Mouse (Mus musculus) G1E (cell line): ENCODE results near the gene Mrgprf. TPM values are rescaled to one million over a fixed set of nuclear protein-coding genes. Genes with fewer than 3 reads are reported as not detected.

Source experiments
- ATAC-seq: 2 replicates; pipeline ENCODE4 v1.8.0; 2016; ENCODE audit warnings: mild to moderate bottlenecking; ENCODE audit not compliant: insufficient number of reproducible peaks, poor library complexity, low FRiP score, severe bottlenecking; ENCODE audit errors: extremely low read depth
- DNase-seq: peaks from one replicate; pipeline ENCODE4 v3.0.0; 2012; ENCODE audit warnings: low spot score
- H3K27me3 ChIP-seq: 2 replicates; pipeline ENCODE4 v1.6.1; 2012; ENCODE audit warnings: mild to moderate bottlenecking, low read length, inconsistent platforms; ENCODE audit not compliant: insufficient read depth
- H3K36me3 ChIP-seq: replicated peaks from 2 replicates; pipeline ENCODE3; 2012; ENCODE audit warnings: mild to moderate bottlenecking, inconsistent platforms
- H3K4me1 ChIP-seq: 2 replicates; pipeline ENCODE4 v1.6.1; 2012; ENCODE audit warnings: low read depth, low read length, inconsistent platforms, mixed read lengths; ENCODE audit not compliant: insufficient read depth
- H3K4me3 ChIP-seq: 2 replicates; pipeline ENCODE4 v1.5.1; 2012; ENCODE audit warnings: low read depth, mild to moderate bottlenecking, inconsistent platforms, low read length, moderate library complexity, mixed read lengths
- H3K9me3 ChIP-seq: replicated peaks from 2 replicates; pipeline ENCODE4 v1.6.1; 2012; ENCODE audit warnings: inconsistent platforms
- CTCF ChIP-seq: IDR thresholded peaks from 2 replicates; pipeline ENCODE4 v1.5.1; 2012; ENCODE audit warnings: low read depth, low read length, inconsistent platforms, mixed read lengths
- GATA1 ChIP-seq: IDR thresholded peaks from 2 replicates; pipeline ENCODE4 v1.6.1; 2012; ENCODE audit warnings: borderline replicate concordance, low read length, inconsistent platforms, mixed read lengths
- GATA2 ChIP-seq: IDR thresholded peaks from 2 replicates; pipeline ENCODE4 v1.6.1; 2012; ENCODE audit warnings: low read depth, low read length, inconsistent platforms, borderline replicate concordance
- POLR2AphosphoS5 ChIP-seq: IDR thresholded peaks from 2 replicates; pipeline ENCODE4 v1.6.1; 2012; ENCODE audit warnings: low read depth, low read length, inconsistent platforms; ENCODE audit not compliant: insufficient replicate concordance
- TAL1 ChIP-seq: conservative IDR thresholded peaks from 2 replicates; pipeline ENCODE4 v1.6.1; 2012; ENCODE audit warnings: low read depth, low read length, inconsistent platforms, mixed read lengths
- polyA plus RNA-seq: library from polyadenylated mRNA; stranded (reverse); fragments of >175 nt; gene quantifications from 2 replicates; pipeline ENCODE4 v1.2.3, GENCODE M21; 2012
- total RNA-seq, 2 experiments: library from RNA; stranded (forward) in 1 of 2; stranded (reverse) in 1 of 2; fragments of 200-1000 nt in 1 of 2; fragments of >200 nt in 1 of 2; fragmentation: Nextera tagmentation in 1 of 2; gene quantifications; 2 replicates each; pipeline ENCODE4 v1.2.3; 2014 to 2017

Gene Mrgprf
- total and polyA plus RNA-seq, 3 experiments, result 0.11 TPM; not detected in 2

DNA sequence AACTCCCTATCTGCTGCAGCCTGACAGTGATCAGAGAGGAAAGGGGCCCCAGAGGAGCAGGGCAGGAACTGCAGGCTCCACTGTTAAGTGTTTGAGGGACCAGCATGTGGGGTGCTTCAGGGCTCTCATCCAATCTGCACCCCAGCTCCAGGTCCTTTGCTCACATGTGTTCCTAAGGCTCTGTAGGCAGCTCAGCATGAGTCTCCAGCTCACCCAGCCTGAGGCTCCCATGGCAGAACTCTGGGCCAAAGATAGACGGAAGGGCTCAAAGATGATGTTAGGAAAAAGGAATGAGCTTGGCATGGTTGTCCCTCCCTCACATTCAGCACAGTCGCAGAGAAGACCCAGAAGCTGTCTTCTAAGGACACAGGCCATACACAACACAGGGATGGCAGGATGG is 30.0 kb downstream of the Mrgprf start:
- no peaks in the 10 kb centered on the region for H3K4me1 ChIP-seq
- ATAC-seq (no peak), DNase-seq (no peak)
- no peak for TF ChIP-seq GATA1
- no peak for TF ChIP-seq GATA2
- no peak for TF ChIP-seq CTCF
- no peak for TF ChIP-seq POLR2AphosphoS5
- no peak for TF ChIP-seq TAL1
- H3K4me3 ChIP-seq, result no peak overlapping the region
- peaks cover 9% of the 10 kb centered on the region; the same call in 1 of the 2 replicates for H3K27me3 ChIP-seq
- H3K9me3 ChIP-seq, result no peaks in the 10 kb centered on the region
- no peaks in the 10 kb centered on the region for H3K36me3 ChIP-seq

DNA sequence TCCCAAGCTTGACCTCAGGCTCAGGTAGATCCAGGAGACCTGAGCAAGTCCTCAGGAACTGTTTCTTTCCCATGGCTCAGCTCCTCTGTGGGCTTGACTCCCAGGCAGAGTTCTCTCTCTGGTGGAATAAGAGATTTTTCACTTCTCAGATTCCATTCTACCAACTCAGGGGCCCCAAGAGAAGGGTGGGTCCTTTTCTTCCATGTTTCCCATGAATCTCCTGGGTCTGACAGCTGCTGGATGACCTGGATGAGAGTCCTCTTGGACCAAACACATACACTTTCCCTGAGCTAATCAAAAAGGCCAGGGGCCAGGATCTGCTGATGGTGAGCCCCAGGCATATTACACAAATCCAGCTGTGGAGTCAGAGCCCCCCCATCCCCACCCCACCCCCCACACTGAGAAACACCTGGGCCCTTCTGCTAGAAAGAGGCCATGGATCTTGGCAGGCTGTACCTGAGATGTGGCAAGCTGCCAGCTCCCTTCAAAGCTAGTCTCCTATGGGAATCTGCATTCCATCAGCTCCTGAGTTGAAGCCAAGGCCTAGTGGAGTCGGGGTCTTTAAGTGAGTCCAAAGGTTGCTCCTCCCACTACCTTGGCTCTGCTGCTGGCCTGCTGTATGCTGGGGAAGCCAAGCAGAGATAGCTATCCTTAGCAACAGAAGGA is 31.9 kb downstream of the Mrgprf start:
- H3K36me3 ChIP-seq, result no peaks in the 10 kb centered on the region
- H3K4me1 ChIP-seq, result no peaks in the 10 kb centered on the region
- peaks cover 9% of the 10 kb centered on the region; the same call in 1 of the 2 replicates for H3K27me3 ChIP-seq
- TF ChIP-seq GATA1, result no peak
- no peak for TF ChIP-seq CTCF
- TF ChIP-seq POLR2AphosphoS5, result no peak
- no peak for TF ChIP-seq TAL1
- TF ChIP-seq GATA2, result no peak
- H3K9me3 ChIP-seq, result no peaks in the 10 kb centered on the region
- ATAC-seq (no peak), DNase-seq (no peak)
- H3K4me3 ChIP-seq, result no peak overlapping the region

- no peak for DNase-seq
- no peak for TF ChIP-seq GATA1
- TF ChIP-seq TAL1, result no peak
- TF ChIP-seq CTCF, result no peak
- TF ChIP-seq GATA2, result no peak
- TF ChIP-seq POLR2AphosphoS5, result no peak
- no peak for ATAC-seq
- H3K4me3 ChIP-seq, result no peak overlapping the region
- no peaks in the 10 kb centered on the region for H3K4me1 ChIP-seq
- peaks cover 5% of the 10 kb centered on the region; the same call in 1 of the 2 replicates for H3K27me3 ChIP-seq
- no peaks in the 10 kb centered on the region for H3K9me3 ChIP-seq
- no peaks in the 10 kb centered on the region for H3K36me3 ChIP-seq
These were observed 33.3 kb downstream of the Mrgprf start for GRCm38 (mm10) chr7:145333936-145334335.

GRCm38 (mm10) chr7:145334428-145335027 is 33.9 kb downstream of the Mrgprf start:
- Histone ChIP-seq H3K4me1 (no peaks in the 10 kb centered on the region), H3K36me3 (no peaks in the 10 kb centered on the region), H3K4me3 (no peak overlapping the region), H3K27me3 (peaks cover 5% of the 10 kb centered on the region; the same call in 1 of the 2 replicates), H3K9me3 (no peaks in the 10 kb centered on the region)
- ATAC-seq (no peak), DNase-seq (no peak)
- no peak for TF ChIP-seq TAL1
- no peak for TF ChIP-seq GATA2
- no peak for TF ChIP-seq GATA1
- TF ChIP-seq CTCF, result no peak
- no peak for TF ChIP-seq POLR2AphosphoS5

DNA sequence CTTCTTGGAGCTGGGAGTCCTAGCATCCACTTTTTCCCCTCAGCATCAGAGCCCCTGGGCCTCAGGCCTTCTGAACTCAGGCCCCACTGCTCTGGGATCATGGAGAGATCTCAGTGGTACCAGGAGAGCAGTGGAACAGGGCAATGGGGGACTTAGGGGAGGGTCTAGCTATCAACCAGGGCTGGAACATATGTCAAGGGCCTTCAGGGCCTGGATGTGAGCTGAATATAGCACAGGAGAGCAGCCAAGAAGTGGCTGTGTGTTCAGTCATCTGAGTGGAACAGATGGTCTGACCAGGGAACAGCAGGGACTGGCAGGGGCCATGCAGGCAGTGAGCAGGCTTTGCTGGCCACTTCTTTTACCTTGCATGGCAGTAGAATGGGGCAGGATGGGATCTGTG is 34.6 kb downstream of the Mrgprf start:
- TF ChIP-seq CTCF (no peak), GATA2 (no peak), GATA1 (no peak), TAL1 (no peak), POLR2AphosphoS5 (no peak)
- Histone ChIP-seq H3K27me3 (peaks cover 5% of the 10 kb centered on the region; the same call in 1 of the 2 replicates), H3K4me3 (no peak overlapping the region), H3K9me3 (no peaks in the 10 kb centered on the region), H3K4me1 (no peaks in the 10 kb centered on the region), H3K36me3 (no peaks in the 10 kb centered on the region)
- ATAC-seq (no peak), DNase-seq (no peak)

GRCm38 (mm10) chr7:145335616-145336332 is 35.1 kb downstream of the Mrgprf start:
- DNase-seq, result no peak
- no peaks in the 10 kb centered on the region for H3K36me3 ChIP-seq
- peaks cover 5% of the 10 kb centered on the region; the same call in 1 of the 2 replicates for H3K27me3 ChIP-seq
- no peak for TF ChIP-seq POLR2AphosphoS5
- no peak for TF ChIP-seq TAL1
- TF ChIP-seq GATA2, result no peak
- TF ChIP-seq GATA1, result no peak
- no peak for TF ChIP-seq CTCF
- H3K4me1 ChIP-seq, result no peaks in the 10 kb centered on the region
- H3K4me3 ChIP-seq, result no peak overlapping the region
- H3K9me3 ChIP-seq, result no peaks in the 10 kb centered on the region
- no peak for ATAC-seq
